Mouse (Mus musculus) urinary bladder, postnatal 10 days (tissue): Measurements from ENCODE around the gene Ankrd11.

Experiments used
- DNase-seq: peaks from one replicate; pipeline ENCODE4 v3.0.0; 2022; ENCODE audit warnings: low spot score

Gene Ankrd11

GRCm38 (mm10) chr8:122847829-122848561, 194.1 kb downstream of the Ankrd11 start, which contains the start of gene Cdh15:
Gene Cdh15, plus strand, starts transcription at chr8:122847966.
- DNase-seq, result no peak

DNA sequence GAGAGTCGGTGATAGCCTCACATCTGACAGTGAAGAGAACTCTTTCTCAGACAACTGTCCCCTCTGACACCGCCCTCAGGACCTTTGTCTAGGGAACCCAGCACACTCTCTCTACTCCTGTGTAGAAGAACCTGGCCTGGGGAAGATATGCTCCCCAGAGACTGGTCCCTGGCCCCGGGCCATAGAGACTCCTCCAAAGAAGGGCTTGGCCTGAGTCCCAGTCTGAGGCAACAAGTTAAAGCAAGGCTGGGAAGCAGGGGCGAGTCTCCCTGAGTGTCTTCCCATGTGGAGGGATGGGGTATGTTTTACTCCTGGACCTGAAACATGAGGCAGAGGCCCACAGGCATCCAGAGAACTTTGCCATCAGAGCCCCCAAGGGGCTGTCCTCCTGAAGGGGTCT, 196.4 kb downstream of the Ankrd11 start:
- no peak for DNase-seq

- no peak for DNase-seq
These were observed 197.9 kb downstream of the Ankrd11 start for GRCm38 (mm10) chr8:122844161-122844560.

DNA sequence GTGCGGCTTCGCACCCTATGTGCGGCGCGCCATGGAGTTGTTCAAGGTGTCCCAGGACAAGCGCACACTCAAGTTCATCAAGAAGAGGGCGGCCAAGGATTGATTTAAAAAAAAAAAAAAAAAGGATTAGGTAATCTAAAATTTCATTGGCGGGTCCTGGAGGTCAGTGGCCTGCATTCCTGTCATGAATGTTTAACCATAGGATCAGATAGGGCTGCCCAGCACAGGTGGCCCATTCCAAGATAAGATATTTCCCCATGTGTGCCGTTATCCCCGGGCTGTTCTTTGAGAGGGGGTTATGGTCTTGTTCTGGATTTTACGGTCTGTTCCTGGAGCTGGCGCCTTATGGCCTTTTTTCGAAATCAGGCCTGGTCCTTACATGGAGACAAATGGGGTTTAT, 205.4 kb downstream of the Ankrd11 start:
- DNase-seq, result no peak

DNA sequence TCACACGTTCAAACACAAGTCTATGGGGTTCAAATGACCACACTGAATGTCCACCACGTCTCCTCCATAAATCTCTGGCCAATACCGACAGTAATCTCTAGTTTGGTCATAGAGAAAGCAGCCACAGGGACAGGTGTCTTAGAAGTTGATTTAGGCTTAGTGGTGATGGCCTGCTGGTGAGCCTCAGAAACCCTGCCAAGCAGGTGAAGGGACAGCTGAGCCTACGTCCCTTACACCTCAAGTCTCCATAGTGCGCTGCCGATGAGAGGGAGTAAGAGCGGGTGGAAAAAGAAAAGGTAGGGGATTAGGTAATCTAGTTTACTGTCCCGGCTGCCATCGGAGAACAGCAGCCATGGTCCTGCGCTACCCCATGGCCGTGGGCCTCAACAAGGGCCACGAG, 205.9 kb downstream of the Ankrd11 start:
- no peak for DNase-seq

DNA sequence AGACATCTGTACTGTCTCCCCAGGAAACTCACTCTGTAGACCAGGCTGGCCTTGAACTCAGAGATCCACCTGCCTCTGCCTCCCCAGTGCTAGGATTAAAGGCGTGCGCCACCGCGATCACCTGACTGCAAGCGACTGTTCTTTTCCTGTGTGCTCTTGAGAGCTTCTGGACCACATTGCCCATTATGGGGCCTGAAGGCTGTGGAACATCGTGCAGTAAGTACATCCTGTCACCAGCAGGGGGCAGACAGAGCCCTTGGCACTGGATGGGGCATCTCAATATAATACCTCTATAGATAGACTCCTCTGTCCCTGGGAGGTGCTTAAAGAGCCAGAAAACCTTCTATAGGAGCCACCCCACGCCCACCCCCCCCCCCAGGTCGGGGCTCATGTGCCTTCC, 207.1 kb downstream of the Ankrd11 start:
- peak; percentile 37 for DNase-seq

- no peak for DNase-seq
These were observed 207.7 kb downstream of the Ankrd11 start for GRCm38 (mm10) chr8:122834416-122834815.
